Mouse (Mus musculus): ENCODE results near the gene Agt. TPM values are rescaled to one million over a fixed set of nuclear protein-coding genes. Genes with fewer than 3 reads are reported as not detected.

The Agt gene
- total and polyA plus RNA-seq, 3 experiments = not detected

- TF ChIP-seq POLR2AphosphoS2 (IDR thresholded peaks at IDR 0.05; ENCODE audit: low read depth, low read length) (no peak), KAT2A (IDR thresholded peaks at IDR 0.05; ENCODE audit: insufficient replicate concordance, low read length) (no peak), UBTF (IDR thresholded peaks at IDR 0.05; ENCODE audit: low read depth, low read length) (no peak), E2F4 (IDR thresholded peaks at IDR 0.05; ENCODE audit: insufficient replicate concordance, low read depth, low read length) (no peak), GABPA (IDR thresholded peaks at IDR 0.05; ENCODE audit: insufficient replicate concordance, low read depth, low read length) (no peak), CHD2 (IDR thresholded peaks at IDR 0.05; ENCODE audit: low read length) (no peak), JUN (IDR thresholded peaks at IDR 0.05; ENCODE audit: insufficient read depth, low read depth, low read length) (no peak), PAX5 (IDR thresholded peaks at IDR 0.05; ENCODE audit: low read length) (no peak), ZC3H11A (IDR thresholded peaks at IDR 0.05; ENCODE audit: low read depth, low read length) (no peak), USF2 (conservative IDR thresholded peaks at IDR 0.05; ENCODE audit: low read depth, low read length) (no peak), ZNF384 (IDR thresholded peaks at IDR 0.05; ENCODE audit: low read depth, low read length) (no peak), USF1 (IDR thresholded peaks at IDR 0.05; ENCODE audit: low read depth, low read length) (no peak), ELF1 (IDR thresholded peaks at IDR 0.05; ENCODE audit: low read depth, low read length) (no peak), SMC3 (IDR thresholded peaks at IDR 0.05; ENCODE audit: low read depth, low read length) (no peak), SIN3A (IDR thresholded peaks at IDR 0.05; ENCODE audit: low read length) (no peak), RAD21 (IDR thresholded peaks at IDR 0.05; ENCODE audit: low read depth, low read length) (no peak), ETS1 (conservative IDR thresholded peaks at IDR 0.05; ENCODE audit: low read depth, low read length) (no peak), TCF12 (IDR thresholded peaks at IDR 0.05; ENCODE audit: low read depth, low read length) (no peak), BHLHE40 (IDR thresholded peaks at IDR 0.05; ENCODE audit: low read depth, low read length) (no peak), CHD1 (IDR thresholded peaks at IDR 0.05; ENCODE audit: low read depth, low read length) (no peak)
- peaks cover 8 to 25% of the 10 kb centered on the region in 2 experiments for H3K4me1 ChIP-seq (ENCODE audit: control insufficient read depth in 1 of 2, insufficient read depth in 2 of 2)
- in situ Hi-C loops (cut with MboI; ENCODE audit: low pct_ligation_motif_present, low pct_unique_long_range_greater_than_20kb, low sequenced_read_pairs) = no loop called here
- peak overlapping the region; percentile 80 for H3K4me2 ChIP-seq (ENCODE audit: insufficient read depth, low read depth, poor library complexity, severe bottlenecking)
- no peak for DNase-seq (ENCODE audit: extremely low read depth)
- H3K27ac ChIP-seq (ENCODE audit: insufficient read depth, low read depth) = no peak overlapping the region
- H3K9me3 ChIP-seq (replicated peaks; ENCODE audit: low read length) = no peaks in the 10 kb centered on the region
- peaks cover 18 to 44% of the 10 kb centered on the region in 2 experiments for H3K36me3 ChIP-seq (replicated peaks in 1 of 2; ENCODE audit: control insufficient read depth in 1 of 2, insufficient read depth in 1 of 2, low read length in 1 of 2)
- dilution Hi-C loops (cut with MboI; ENCODE audit: extremely low pct_ligation_motif_present, extremely low pct_unique_long_range_greater_than_20kb, low sequenced_read_pairs) = no loop called here
- H3K79me2 ChIP-seq (replicated peaks; ENCODE audit: control insufficient read depth, extremely low read depth, insufficient read depth, poor library complexity, severe bottlenecking) = peaks cover 27% of the 10 kb centered on the region
- no peak overlapping the region for H3K4me3 ChIP-seq (replicated peaks in 1 of 3; ENCODE audit: low read depth in 2 of 3, low read length in 2 of 3, poor library complexity in 1 of 3)
- H3K27me3 ChIP-seq (replicated peaks) = no peaks in the 10 kb centered on the region
- no peak overlapping the region; the same call in 1 of the 2 replicates for H3K9ac ChIP-seq (ENCODE audit: insufficient read depth, low read depth)
Observed at GRCm38 (mm10) chr8:124521946-124522345, 47.6 kb downstream of the Agt start.

All from CH12.LX (cell line).